Mouse (Mus musculus): ENCODE measurements around the gene Ypel3. TPM values are rescaled to one million over a fixed set of nuclear protein-coding genes. Genes with fewer than 3 reads are reported as not detected.

The Ypel3 gene
- polyA plus RNA-seq, 1 experiment, result 636 TPM

GRCm38 (mm10) chr7:126801057-126801422 lies 24.3 kb downstream of the Ypel3 start:
- Histone ChIP-seq H3K4me1 (ENCODE audit: control insufficient read depth, insufficient read depth, low read length) (peaks cover 12% of the 10 kb centered on the region), H3K27me3 (ENCODE audit: control insufficient read depth, insufficient read depth, low read length) (no peaks in the 10 kb centered on the region), H3K4me3 (replicated peaks; ENCODE audit: insufficient read depth, low read depth, low read length) (no peak overlapping the region), H3K27ac (ENCODE audit: insufficient read depth, low read length) (peak overlapping the region; percentile 100)
- no peak for DNase-seq
- 87% methylated on average over 16 of the region's 16 CpGs for WGBS
- TF ChIP-seq POLR2A (IDR thresholded peaks at IDR 0.05; ENCODE audit: borderline replicate concordance, insufficient read depth, low read length) (no peak), CTCF (IDR thresholded peaks at IDR 0.05; ENCODE audit: borderline replicate concordance, insufficient read depth, low read depth, low read length) (no peak)

- WGBS, result 68% methylated on average over 11 of the region's 11 CpGs
- Histone ChIP-seq H3K27ac (ENCODE audit: insufficient read depth, low read length) (no peak overlapping the region), H3K4me1 (ENCODE audit: control insufficient read depth, insufficient read depth, low read length) (peaks cover 7% of the 10 kb centered on the region; the same call in 1 of the 2 replicates), H3K27me3 (ENCODE audit: control insufficient read depth, insufficient read depth, low read length) (no peaks in the 10 kb centered on the region), H3K4me3 (replicated peaks; ENCODE audit: insufficient read depth, low read depth, low read length) (no peak overlapping the region)
- TF ChIP-seq CTCF (IDR thresholded peaks at IDR 0.05; ENCODE audit: borderline replicate concordance, insufficient read depth, low read depth, low read length) (no peak), POLR2A (IDR thresholded peaks at IDR 0.05; ENCODE audit: borderline replicate concordance, insufficient read depth, low read length) (no peak)
- peak in 1 of 2 experiments; percentile 12 for DNase-seq
These were observed 25.6 kb downstream of the Ypel3 start for GRCm38 (mm10) chr7:126802134-126802889.

GRCm38 (mm10) chr7:126803181-126803580 lies 26.4 kb downstream of the Ypel3 start:
- H3K4me1 ChIP-seq (ENCODE audit: control insufficient read depth, insufficient read depth, low read length), result peaks cover 7% of the 10 kb centered on the region; the same call in 1 of the 2 replicates
- no peaks in the 10 kb centered on the region for H3K27me3 ChIP-seq (ENCODE audit: control insufficient read depth, insufficient read depth, low read length)
- TF ChIP-seq POLR2A (IDR thresholded peaks at IDR 0.05; ENCODE audit: borderline replicate concordance, insufficient read depth, low read length) (no peak), CTCF (IDR thresholded peaks at IDR 0.05; ENCODE audit: borderline replicate concordance, insufficient read depth, low read depth, low read length) (no peak)
- H3K4me3 ChIP-seq (replicated peaks; ENCODE audit: insufficient read depth, low read depth, low read length), result no peak overlapping the region
- 97% methylated on average over 6 of the region's 6 CpGs for WGBS
- no peak for DNase-seq
- H3K27ac ChIP-seq (ENCODE audit: insufficient read depth, low read length), result no peak overlapping the region

GRCm38 (mm10) chr7:126803751-126804150 lies 27.0 kb downstream of the Ypel3 start:
- DNase-seq, result no peak
- Histone ChIP-seq H3K27ac (ENCODE audit: insufficient read depth, low read length) (no peak overlapping the region), H3K27me3 (ENCODE audit: control insufficient read depth, insufficient read depth, low read length) (no peaks in the 10 kb centered on the region), H3K4me3 (replicated peaks; ENCODE audit: insufficient read depth, low read depth, low read length) (no peak overlapping the region), H3K4me1 (ENCODE audit: control insufficient read depth, insufficient read depth, low read length) (peaks cover 7% of the 10 kb centered on the region; the same call in 1 of the 2 replicates)
- TF ChIP-seq POLR2A (IDR thresholded peaks at IDR 0.05; ENCODE audit: borderline replicate concordance, insufficient read depth, low read length) (no peak), CTCF (IDR thresholded peaks at IDR 0.05; ENCODE audit: borderline replicate concordance, insufficient read depth, low read depth, low read length) (no peak)

GRCm38 (mm10) chr7:126806956-126807355 lies 30.2 kb downstream of the Ypel3 start:
- WGBS, result 60% methylated on average over 6 of the region's 6 CpGs
- no peak for DNase-seq

GRCm38 (mm10) chr7:126807405-126807804 lies 30.6 kb downstream of the Ypel3 start:
- no peak for DNase-seq
- TF ChIP-seq POLR2A (IDR thresholded peaks at IDR 0.05; ENCODE audit: borderline replicate concordance, insufficient read depth, low read length) (no peak), CTCF (IDR thresholded peaks at IDR 0.05; ENCODE audit: borderline replicate concordance, insufficient read depth, low read depth, low read length) (no peak)
- H3K27ac ChIP-seq (ENCODE audit: insufficient read depth, low read length), result no peak overlapping the region
- WGBS, result 48% methylated on average over 4 of the region's 4 CpGs
- H3K4me3 ChIP-seq (replicated peaks; ENCODE audit: insufficient read depth, low read depth, low read length), result no peak overlapping the region
- 0 out of 2 replicates have a peak, but pooled peaks cover 2% of the 10 kb centered on the region for H3K4me1 ChIP-seq (ENCODE audit: control insufficient read depth, insufficient read depth, low read length)
- no peaks in the 10 kb centered on the region for H3K27me3 ChIP-seq (ENCODE audit: control insufficient read depth, insufficient read depth, low read length)

More at GRCm38 (mm10) chr7:126806956-126807355, 30.2 kb downstream of the Ypel3 start:
- Histone ChIP-seq H3K27ac (ENCODE audit: insufficient read depth, low read length) (no peak overlapping the region), H3K4me3 (replicated peaks; ENCODE audit: insufficient read depth, low read depth, low read length) (no peak overlapping the region), H3K27me3 (ENCODE audit: control insufficient read depth, insufficient read depth, low read length) (no peaks in the 10 kb centered on the region), H3K4me1 (ENCODE audit: control insufficient read depth, insufficient read depth, low read length) (0 out of 2 replicates have a peak, but pooled peaks cover 2% of the 10 kb centered on the region)
- TF ChIP-seq POLR2A (IDR thresholded peaks at IDR 0.05; ENCODE audit: borderline replicate concordance, insufficient read depth, low read length), result no peak
- TF ChIP-seq CTCF (IDR thresholded peaks at IDR 0.05; ENCODE audit: borderline replicate concordance, insufficient read depth, low read depth, low read length), result no peak

GRCm38 (mm10) chr7:126808703-126809455 lies 32.1 kb downstream of the Ypel3 start:
- peak; percentile 93 to 94 for DNase-seq
- WGBS, result under 1% methylated on average over 43 of the region's 43 CpGs
- H3K27me3 ChIP-seq (ENCODE audit: control insufficient read depth, insufficient read depth, low read length), result no peaks in the 10 kb centered on the region
- peak overlapping the region; percentile 74 for H3K4me3 ChIP-seq (replicated peaks; ENCODE audit: insufficient read depth, low read depth, low read length)
- peak; percentile 49; the same call in 1 of the 2 replicates for TF ChIP-seq POLR2A (IDR thresholded peaks at IDR 0.05; ENCODE audit: borderline replicate concordance, insufficient read depth, low read length)
- TF ChIP-seq CTCF (IDR thresholded peaks at IDR 0.05; ENCODE audit: borderline replicate concordance, insufficient read depth, low read depth, low read length), result no peak
- 0 out of 2 replicates have a peak overlapping the region, but pooled peaks have one; percentile 3 for H3K27ac ChIP-seq (ENCODE audit: insufficient read depth, low read length)
- H3K4me1 ChIP-seq (ENCODE audit: control insufficient read depth, insufficient read depth, low read length), result 0 out of 2 replicates have a peak, but pooled peaks cover 2% of the 10 kb centered on the region

Data from cerebellum, adult 2 months (tissue).